Mouse (Mus musculus): Measurements from ENCODE around the gene Crebbp.

Gene Crebbp

DNA sequence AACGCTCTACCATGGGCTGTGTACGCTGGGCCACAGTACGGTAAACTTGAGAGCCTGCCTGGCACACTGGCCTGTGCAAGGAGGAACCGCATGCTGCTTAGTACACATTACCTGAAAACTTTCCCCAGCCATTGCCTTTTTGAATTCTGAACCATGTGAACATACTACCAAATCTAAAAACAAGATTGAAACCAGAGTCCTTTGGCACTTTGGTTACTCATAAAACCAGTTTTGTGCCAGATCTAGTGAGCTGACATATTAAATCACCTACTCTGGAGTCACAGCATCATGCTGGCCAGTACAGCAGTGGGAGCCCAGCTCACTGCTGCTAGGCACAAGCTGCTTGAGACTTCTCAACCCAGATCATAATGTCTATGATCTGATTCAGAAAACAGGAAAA is 172.2 kb downstream of the Crebbp start:
- DNase-seq: no peak

DNA sequence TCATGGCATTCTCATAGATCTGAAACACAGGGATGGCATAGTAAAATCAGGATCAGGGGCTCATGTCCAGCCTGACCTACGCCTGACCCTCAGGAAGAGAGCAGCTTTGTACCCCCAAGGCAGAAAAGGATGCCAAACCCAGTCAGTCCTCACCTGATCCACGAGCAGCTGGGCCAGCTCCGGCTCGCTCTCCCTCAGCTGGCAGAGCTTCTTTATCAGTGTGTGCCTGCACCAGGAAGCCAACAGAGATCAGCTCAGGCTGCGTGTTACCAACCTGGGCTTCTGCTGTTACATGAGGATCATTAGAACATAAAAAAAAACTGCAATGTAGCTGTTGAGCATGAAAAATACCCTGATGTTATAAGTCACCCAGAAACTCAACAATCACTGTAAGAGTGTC is 173.6 kb downstream of the Crebbp start:
- DNase-seq: no peak

DNA sequence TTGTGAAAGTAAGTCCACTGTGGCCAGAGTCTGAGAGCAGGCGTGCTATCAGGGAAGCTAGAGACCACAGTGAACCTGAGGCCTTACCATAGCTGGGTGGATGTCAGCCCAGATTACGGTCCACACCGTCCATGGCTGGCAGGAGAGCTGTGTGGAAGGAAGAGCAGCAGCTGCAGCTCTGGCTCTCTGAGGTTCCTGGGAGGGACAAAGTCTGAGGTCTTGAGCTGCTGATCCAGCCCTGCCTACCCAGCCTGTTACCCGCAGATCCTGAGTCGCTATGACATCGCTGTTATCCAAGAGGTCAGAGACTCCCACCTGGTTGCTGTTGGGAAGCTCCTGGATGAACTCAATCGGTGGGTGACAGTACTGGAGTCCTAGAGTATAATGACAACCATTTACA is 176.1 kb downstream of the Crebbp start:
- DNase-seq: no peak

DNA sequence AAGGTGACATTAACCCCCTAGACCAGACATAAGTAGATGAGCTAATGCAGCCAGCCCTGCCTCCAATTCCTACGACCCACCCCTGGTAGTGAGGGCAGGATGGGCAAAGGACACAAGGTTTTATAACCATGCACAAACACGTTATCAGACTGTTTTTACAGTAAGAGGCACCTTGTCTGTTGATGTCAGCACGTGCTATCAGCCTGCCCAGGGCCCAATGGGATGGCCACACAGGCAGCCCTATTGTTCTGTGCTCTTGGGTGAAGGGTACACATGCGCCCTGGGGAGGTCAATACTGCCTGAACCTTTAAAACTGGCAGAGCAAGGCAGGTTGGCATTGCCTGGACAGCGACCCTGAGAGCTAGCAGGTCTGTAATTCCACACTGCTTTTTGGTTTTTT is 177.0 kb downstream of the Crebbp start, which contains the start of gene Dnase1:
Gene Dnase1, plus strand, starts transcription at position 136 of the 400 bp plus-strand sequence.
- DNase-seq: no peak

DNA sequence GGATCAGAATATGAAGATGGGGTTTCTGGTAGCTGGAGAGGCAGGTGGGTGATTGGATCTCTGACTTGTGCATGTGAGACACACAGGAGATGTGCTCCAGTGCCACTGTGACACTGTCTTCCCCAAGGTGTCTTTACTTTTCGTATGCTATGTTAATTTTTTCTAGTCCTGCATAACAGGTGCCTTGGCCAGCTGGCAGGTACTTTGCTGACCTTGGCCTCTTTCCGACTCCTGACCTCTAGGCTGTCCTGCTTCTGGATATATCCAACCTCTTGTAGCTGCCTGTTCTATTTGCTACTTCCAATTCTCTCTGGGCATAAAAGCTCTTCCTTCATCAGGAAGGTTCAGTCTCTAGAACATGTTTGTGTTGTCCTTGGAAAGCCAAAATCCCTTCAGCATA is 178.2 kb downstream of the Crebbp start:
- no peak for DNase-seq

DNA sequence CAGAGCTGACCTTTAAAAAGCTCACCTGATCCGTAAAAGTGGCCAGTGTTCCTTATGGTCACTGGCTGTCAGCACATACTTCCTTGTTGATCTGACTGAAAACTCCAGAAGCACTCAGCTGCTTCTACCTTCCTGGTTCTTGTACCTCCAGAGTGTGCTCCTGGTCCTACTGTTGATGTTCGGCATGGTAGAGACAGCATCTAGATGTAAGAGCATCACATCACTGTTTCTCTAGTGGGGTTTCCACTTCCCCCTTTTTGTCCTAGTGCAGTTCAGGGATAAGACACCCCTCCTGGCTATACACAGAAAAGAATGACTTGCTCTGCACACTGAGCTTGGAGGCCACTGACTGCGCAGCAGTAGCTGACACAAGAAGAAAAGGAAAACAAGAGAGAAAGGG is 179.3 kb downstream of the Crebbp start:
- DNase-seq: no peak

DNA sequence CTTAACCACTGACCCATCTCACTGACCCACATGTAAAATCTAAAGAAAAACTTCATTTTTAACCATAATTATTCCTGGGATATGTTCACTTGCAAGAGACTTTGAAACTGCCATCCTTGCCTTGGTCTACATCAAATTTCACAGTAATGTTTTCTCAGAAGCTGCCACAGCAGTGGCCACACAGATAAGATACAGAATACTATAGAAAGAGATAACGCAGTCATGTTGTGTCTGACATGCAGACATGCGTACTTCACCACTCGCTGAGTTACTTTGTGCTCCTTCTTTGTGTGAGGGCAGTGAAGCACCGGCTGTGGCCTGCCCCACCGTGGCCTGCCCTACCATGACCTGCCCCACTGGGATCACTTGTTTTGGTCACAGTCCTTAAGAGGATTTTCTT is 179.8 kb downstream of the Crebbp start:
- no peak for DNase-seq

DNA sequence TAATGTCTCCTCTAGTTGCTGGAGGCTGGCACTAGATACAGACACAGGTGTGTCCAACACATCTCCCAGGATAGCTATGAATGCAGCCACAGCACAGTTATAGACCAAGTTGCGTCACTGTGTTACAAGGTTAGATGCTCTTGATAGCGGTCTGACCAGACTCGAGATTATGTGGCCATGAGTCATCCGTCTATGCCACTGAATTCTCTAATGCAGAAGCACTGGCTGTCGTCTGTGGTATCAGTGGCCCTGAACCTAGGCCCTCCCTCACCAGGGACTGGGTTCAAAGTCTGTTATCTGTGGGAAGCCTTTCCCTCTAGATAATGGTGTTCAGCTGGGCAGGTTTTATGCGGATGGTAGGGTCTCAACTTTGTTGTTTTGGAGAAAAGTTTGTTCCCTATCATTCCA is 181.5 kb downstream of the Crebbp start:
- DNase-seq: no peak

DNA sequence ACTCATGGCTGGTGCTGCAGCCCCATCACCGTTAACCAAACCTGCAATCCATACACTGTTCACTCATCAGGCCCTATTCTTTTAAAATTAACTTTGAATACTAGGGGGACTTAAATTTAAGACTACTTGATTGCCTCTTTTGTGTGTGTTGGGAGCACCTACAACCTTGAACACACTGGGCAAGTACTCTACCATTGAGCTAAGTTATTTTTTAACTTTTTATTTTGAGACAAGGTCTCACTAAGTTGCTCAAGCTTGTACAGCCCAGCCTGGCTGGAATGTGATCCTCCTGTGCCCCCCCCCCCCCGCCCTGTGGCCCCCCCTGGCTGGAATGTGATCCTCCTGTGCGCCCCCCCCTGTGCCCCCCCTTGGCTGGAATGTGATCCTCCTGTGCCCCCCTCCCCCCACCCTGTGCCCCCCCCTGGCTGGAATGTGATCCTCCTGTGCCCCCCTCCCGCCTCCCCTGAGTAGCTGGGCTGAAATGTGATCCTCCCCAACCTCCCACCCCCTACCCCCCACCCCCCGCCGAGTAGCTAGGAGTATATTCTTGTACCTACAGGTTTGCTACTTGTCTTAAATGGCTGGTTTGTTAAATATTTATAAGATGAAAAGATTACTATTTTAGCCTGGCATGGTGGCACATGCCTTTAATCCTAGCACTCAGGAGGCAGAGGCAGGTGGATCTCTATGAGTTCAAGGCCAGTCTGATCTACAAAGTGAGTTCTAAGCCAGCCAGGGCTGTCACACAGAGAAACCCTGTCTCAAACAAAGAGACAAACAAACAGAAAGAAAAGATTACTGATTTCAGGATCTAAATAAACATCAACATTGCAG is 182.1 kb downstream of the Crebbp start:
- DNase-seq: no peak
